Mouse (Mus musculus) lung, embryonic 14.5 days (tissue): ENCODE measurements around the gene Mob1a. TPM values are rescaled to one million over a fixed set of nuclear protein-coding genes. Genes with fewer than 3 reads are reported as not detected.

Experiments used
- ATAC-seq: fragments of 200-750 bp; cut with Nextera tagmentation; 2 replicates; pipeline ENCODE4 v1.8.0; 2017; ENCODE audit warnings: mild to moderate bottlenecking, moderate TSS enrichment, moderate library complexity; ENCODE audit not compliant: insufficient read depth
- DNase-seq: peaks from one replicate; pipeline ENCODE4 v3.0.0-alpha.2; 2015
- H3K27ac ChIP-seq: fragments of 300-500 bp; sonication (generic); 2 replicates; pipeline ENCODE4 v1.5.1; 2014; ENCODE audit warnings: low read depth, mild to moderate bottlenecking, moderate library complexity
- H3K27me3 ChIP-seq: fragments of 300-500 bp; sonication (generic); 2 replicates; pipeline ENCODE4 v1.6.1; 2014; ENCODE audit warnings: low read length, control low read depth; ENCODE audit not compliant: insufficient read depth
- H3K36me3 ChIP-seq: fragments of 300-500 bp; sonication (generic); 2 replicates; pipeline ENCODE4 v1.6.1; 2014; ENCODE audit warnings: control low read depth; ENCODE audit not compliant: insufficient read depth
- H3K4me1 ChIP-seq: fragments of 300-500 bp; sonication (generic); 2 replicates; pipeline ENCODE4 v1.6.1; 2014; ENCODE audit warnings: antibody characterized with exemption, control low read depth; ENCODE audit not compliant: insufficient read depth
- H3K4me2 ChIP-seq: fragments of 300-500 bp; sonication (generic); 2 replicates; pipeline ENCODE4 v1.6.1; 2014; ENCODE audit warnings: mild to moderate bottlenecking
- H3K4me3 ChIP-seq: fragments of 300-500 bp; sonication (generic); 2 replicates; pipeline ENCODE4 v1.5.1; 2014; ENCODE audit warnings: low read depth, low read length
- H3K9ac ChIP-seq: fragments of 300-500 bp; sonication (generic); 2 replicates; pipeline ENCODE4 v1.6.1; 2014
- H3K9me3 ChIP-seq: fragments of 300-500 bp; sonication (generic); 2 replicates; pipeline ENCODE4 v1.6.1; 2016; ENCODE audit warnings: low read depth, low read length, control low read depth
- CTCF ChIP-seq: IDR thresholded peaks from 2 replicates; pipeline ENCODE4 v1.5.1; 2016; ENCODE audit warnings: antibody characterized with exemption, low read depth
- WGBS: fragments of 180-500 bp; shearing (Covaris S2); extraction: QIAGEN DNeasy Blood & Tissue Kit; methylation state at CpG from one replicate; pipeline ENCODE4 v1.1.7; 2014; 5-methylcytosine and 5-hydroxymethylcytosine counted together
- polyA plus RNA-seq: library from polyadenylated mRNA; unstranded; fragments of >200 nt; fragmentation: Nextera tagmentation; extraction: Ambion mirVana; gene quantifications from 2 replicates; pipeline ENCODE4 v1.2.1, GENCODE M21; 2014

Mob1a gene
- polyA plus RNA-seq = 93.1 and 93.6 TPM in 2 replicates

GRCm38 (mm10) chr6:83325525-83326393 lies at the start of gene Mob1a, which contains the start of gene Mthfd2:
Mob1a (plus strand) TSS chr6:83326016.
Mthfd2 (minus strand) TSS chr6:83325908.
- H3K9ac ChIP-seq = peak within 1 kb of the TSS; percentile 75
- DNase-seq = peak; percentile 99
- H3K4me3 ChIP-seq = peak within 1 kb of the TSS; percentile 79
- WGBS = 1% methylated on average over 53 of the region's 65 CpGs
- H3K4me2 ChIP-seq = peak within 1 kb of the TSS; percentile 87
- H3K36me3 ChIP-seq = peaks cover 22% of the 10 kb centered on the region; the same call in 1 of the 2 replicates
- H3K27ac ChIP-seq = peak within 1 kb of the TSS; percentile 92
- peaks cover 10% of the 10 kb centered on the region for H3K4me1 ChIP-seq
- peak; percentile 98 for ATAC-seq
- H3K9me3 ChIP-seq = no peaks in the 10 kb centered on the region
- no peaks in the 10 kb centered on the region for H3K27me3 ChIP-seq
- no peak for TF ChIP-seq CTCF

GRCm38 (mm10) chr6:83277151-83277550 lies 48.7 kb upstream of the Mob1a start:
- Histone ChIP-seq H3K9me3 (peaks cover 2% of the 10 kb centered on the region; the same call in 1 of the 2 replicates), H3K9ac (no peak overlapping the region), H3K4me3 (no peak overlapping the region), H3K4me2 (no peak overlapping the region), H3K4me1 (no peaks in the 10 kb centered on the region), H3K36me3 (no peaks in the 10 kb centered on the region), H3K27me3 (no peaks in the 10 kb centered on the region), H3K27ac (no peak overlapping the region)
- DNase-seq (no peak), ATAC-seq (no peak)
- 64% methylated on average over 13 of the region's 13 CpGs for whole genome bisulfite sequencing
- no peak for TF ChIP-seq CTCF

DNA sequence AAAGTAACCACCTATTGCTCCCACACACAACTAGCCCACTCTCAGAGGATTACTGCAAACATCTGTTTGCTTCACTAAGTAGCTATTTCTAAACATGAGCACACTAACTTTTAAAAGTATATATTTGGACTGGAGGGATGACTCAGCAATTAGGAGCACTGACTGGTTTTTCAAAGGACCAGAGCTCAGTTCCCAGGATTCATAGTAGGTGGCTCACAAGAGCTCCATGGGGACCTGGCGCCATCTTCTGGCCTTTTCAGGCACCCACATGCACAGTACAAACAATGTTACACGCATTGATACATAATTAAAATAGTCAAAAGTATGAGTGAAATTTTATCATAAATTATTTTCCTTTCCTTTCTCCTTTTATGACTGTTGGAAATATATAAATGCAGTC lies 46.9 kb upstream of the Mob1a start:
- no peak overlapping the region for H3K9ac ChIP-seq
- H3K4me1 ChIP-seq = no peaks in the 10 kb centered on the region
- H3K4me2 ChIP-seq = no peak overlapping the region
- no peaks in the 10 kb centered on the region for H3K36me3 ChIP-seq
- peak; percentile 63 for DNase-seq
- peak; percentile 63 for TF ChIP-seq CTCF
- H3K27me3 ChIP-seq = no peaks in the 10 kb centered on the region
- no peak for ATAC-seq
- H3K4me3 ChIP-seq = no peak overlapping the region
- 16% methylated on average over 2 of the region's 2 CpGs for WGBS
- H3K27ac ChIP-seq = no peak overlapping the region
- H3K9me3 ChIP-seq = peaks cover 2% of the 10 kb centered on the region; the same call in 1 of the 2 replicates

- Histone ChIP-seq H3K9me3 (peaks cover 2% of the 10 kb centered on the region; the same call in 1 of the 2 replicates), H3K4me3 (no peak overlapping the region), H3K27ac (no peak overlapping the region), H3K4me1 (no peaks in the 10 kb centered on the region), H3K36me3 (no peaks in the 10 kb centered on the region), H3K9ac (no peak overlapping the region), H3K27me3 (no peaks in the 10 kb centered on the region), H3K4me2 (no peak overlapping the region)
- peak; percentile 70 for TF ChIP-seq CTCF
- DNase-seq (peak; percentile 18), ATAC-seq (no peak)
- 79% methylated on average over 8 of the region's 8 CpGs for WGBS
Measured at GRCm38 (mm10) chr6:83280256-83280955, 45.4 kb upstream of the Mob1a start.

- WGBS = 71% methylated on average over 7 of the region's 7 CpGs
- no peak overlapping the region for H3K27ac ChIP-seq
Measured at GRCm38 (mm10) chr6:83300447-83301229, 25.2 kb upstream of the Mob1a start.

GRCm38 (mm10) chr6:83301294-83301693 lies 24.5 kb upstream of the Mob1a start:
- peak overlapping the region; percentile 6; the same call in 1 of the 2 replicates for H3K27ac ChIP-seq
- no peak overlapping the region for H3K4me3 ChIP-seq
- no peak for TF ChIP-seq CTCF
- H3K9ac ChIP-seq = no peak overlapping the region
- no peaks in the 10 kb centered on the region for H3K9me3 ChIP-seq
- no peak overlapping the region for H3K4me2 ChIP-seq
- ATAC-seq = no peak
- no peaks in the 10 kb centered on the region for H3K4me1 ChIP-seq
- H3K27me3 ChIP-seq = no peaks in the 10 kb centered on the region
- H3K36me3 ChIP-seq = peaks cover 16% of the 10 kb centered on the region
- 72% methylated on average over 2 of the region's 2 CpGs for WGBS
- DNase-seq = no peak

More at GRCm38 (mm10) chr6:83300447-83301229, 25.2 kb upstream of the Mob1a start:
- ATAC-seq (no peak), DNase-seq (no peak)
- Histone ChIP-seq H3K4me3 (no peak overlapping the region), H3K9ac (no peak overlapping the region), H3K4me1 (no peaks in the 10 kb centered on the region), H3K4me2 (no peak overlapping the region), H3K36me3 (peaks cover 10% of the 10 kb centered on the region), H3K9me3 (no peaks in the 10 kb centered on the region), H3K27me3 (no peaks in the 10 kb centered on the region)
- TF ChIP-seq CTCF = no peak
